Mouse (Mus musculus) stomach, postnatal 0 days (tissue): Measurements from ENCODE around the gene Adk. TPM values are rescaled to one million over a fixed set of nuclear protein-coding genes. Genes with fewer than 3 reads are reported as not detected.

Experiments
- ATAC-seq: fragments of 200-750 bp; cut with Nextera tagmentation; 2 replicates; pipeline ENCODE4 v1.8.0; 2017; ENCODE audit not compliant: low FRiP score, low TSS enrichment
- DNase-seq: peaks from one replicate; pipeline ENCODE4 v3.0.0-alpha.2; 2016; ENCODE audit warnings: low spot score
- H3K27ac ChIP-seq: fragments of 300-500 bp; sonication (generic); replicated peaks from 2 replicates; pipeline ENCODE4 v1.5.1; 2014; ENCODE audit warnings: mild to moderate bottlenecking, control low read depth
- H3K27me3 ChIP-seq: fragments of 300-500 bp; sonication (generic); 2 replicates; pipeline ENCODE4 v1.6.1; 2014; ENCODE audit warnings: low read length; ENCODE audit not compliant: control insufficient read depth, insufficient read depth
- H3K36me3 ChIP-seq: fragments of 300-500 bp; sonication (generic); 2 replicates; pipeline ENCODE4 v1.6.1; 2014; ENCODE audit warnings: low read length, mixed read lengths; ENCODE audit not compliant: control insufficient read depth, insufficient read depth
- H3K4me1 ChIP-seq: fragments of 300-500 bp; sonication (generic); replicated peaks from 2 replicates; pipeline ENCODE4 v1.6.1; 2014; ENCODE audit warnings: antibody characterized with exemption; ENCODE audit not compliant: control insufficient read depth, insufficient read depth
- H3K4me2 ChIP-seq: fragments of 300-500 bp; sonication (generic); replicated peaks from 2 replicates; pipeline ENCODE4 v1.6.1; 2014; ENCODE audit warnings: low read depth, mild to moderate bottlenecking, control low read depth, moderate library complexity
- H3K4me3 ChIP-seq: fragments of 300-500 bp; sonication (generic); 2 replicates; pipeline ENCODE4 v1.5.1; 2014; ENCODE audit warnings: low read depth, low read length, control low read depth
- H3K9ac ChIP-seq: fragments of 300-500 bp; sonication (generic); 2 replicates; pipeline ENCODE4 v1.6.1; 2014; ENCODE audit warnings: mild to moderate bottlenecking, low read length, control low read depth, mixed read lengths
- H3K9me3 ChIP-seq: fragments of 300-500 bp; sonication (generic); 2 replicates; pipeline ENCODE4 v1.6.1; 2016; ENCODE audit warnings: low read length; ENCODE audit not compliant: control insufficient read depth
- CTCF ChIP-seq: IDR thresholded peaks from 2 replicates; pipeline ENCODE4 v1.5.1; 2016; ENCODE audit warnings: antibody characterized with exemption, low read depth, mild to moderate bottlenecking, moderate library complexity
- EP300 ChIP-seq: optimal IDR thresholded peaks from 2 replicates; pipeline ENCODE3; 2016; ENCODE audit warnings: antibody characterized with exemption
- WGBS: fragments of 180-500 bp; shearing (Covaris S2); extraction: QIAGEN DNeasy Blood & Tissue Kit; methylation state at CpG from one replicate; pipeline ENCODE4 v1.1.7; 2014; 5-methylcytosine and 5-hydroxymethylcytosine counted together
- polyA plus RNA-seq: library from polyadenylated mRNA; unstranded; fragments of >200 nt; fragmentation: Nextera tagmentation; extraction: Ambion mirVana; gene quantifications from 2 replicates; pipeline ENCODE4 v1.2.1, GENCODE M21; 2015

Gene Adk
- polyA plus RNA-seq, 1 experiment from 2014 or later, result 106 TPM

DNA sequence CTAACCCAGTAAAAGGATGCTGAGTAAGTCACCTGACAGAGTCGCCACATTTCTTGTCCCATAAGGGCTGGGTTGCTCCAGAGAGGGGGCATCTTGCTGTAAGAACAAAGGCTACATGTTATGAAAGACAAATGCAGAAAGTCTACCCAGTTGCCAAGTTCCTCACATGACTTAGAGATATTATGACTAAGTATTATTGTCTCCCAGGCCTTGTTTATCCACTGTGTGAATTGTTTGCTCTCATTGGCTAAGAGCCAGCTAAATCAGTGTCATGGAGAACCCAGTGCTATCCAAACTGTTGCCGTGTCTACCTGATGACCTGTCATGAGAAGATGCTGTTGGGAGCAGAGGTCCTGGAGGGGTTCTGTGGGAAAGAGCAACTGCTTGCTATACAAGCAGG is 401.5 kb downstream of the Adk start:
- H3K4me2 ChIP-seq, result no peak overlapping the region
- ATAC-seq (peak; percentile 53; the same call in 1 of the 2 replicates), DNase-seq (no peak)
- H3K27ac ChIP-seq, result no peak overlapping the region
- TF ChIP-seq CTCF, result no peak
- TF ChIP-seq EP300, result no peak
- H3K9me3 ChIP-seq, result no peaks in the 10 kb centered on the region
- H3K27me3 ChIP-seq, result no peaks in the 10 kb centered on the region
- no peaks in the 10 kb centered on the region for H3K36me3 ChIP-seq
- WGBS, result 53% methylated on average over 2 of the region's 2 CpGs
- H3K9ac ChIP-seq, result no peak overlapping the region
- no peak overlapping the region for H3K4me3 ChIP-seq
- H3K4me1 ChIP-seq, result no peaks in the 10 kb centered on the region

DNA sequence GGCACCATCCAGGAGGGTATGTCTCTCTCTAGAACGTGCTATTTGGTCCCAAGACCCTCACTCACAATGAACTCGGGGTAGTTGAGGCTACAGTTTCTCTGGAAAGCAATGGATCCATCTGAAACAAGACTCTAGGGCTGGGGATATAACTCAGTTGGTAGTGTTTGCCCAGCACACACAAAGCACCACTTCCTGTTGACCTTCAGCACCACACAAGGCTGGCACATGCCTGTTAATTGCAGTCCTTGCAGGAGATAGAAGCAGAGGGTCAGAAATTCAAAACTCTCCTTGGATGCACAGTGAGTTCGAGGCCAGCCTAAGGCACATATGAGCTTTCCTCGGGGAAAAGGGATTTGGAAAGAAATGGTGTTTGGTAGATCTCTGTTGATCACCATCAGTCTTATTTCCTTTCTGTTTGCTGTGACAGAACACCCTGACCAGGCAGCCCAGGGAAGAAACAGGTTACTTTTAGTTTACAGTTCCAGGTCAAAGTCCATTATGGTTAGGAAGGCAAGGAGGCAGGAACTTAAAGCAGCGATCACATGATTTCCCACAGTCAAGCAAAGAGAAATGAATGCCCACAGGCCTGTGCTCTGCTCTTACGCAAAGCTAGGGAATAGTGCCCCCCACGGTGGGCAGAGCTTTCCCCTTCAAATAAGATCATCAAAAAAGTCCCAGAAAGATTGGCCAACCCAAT is 403.4 kb downstream of the Adk start:
- no peaks in the 10 kb centered on the region for H3K4me1 ChIP-seq
- no peak overlapping the region for H3K27ac ChIP-seq
- no peak overlapping the region for H3K4me2 ChIP-seq
- H3K4me3 ChIP-seq, result no peak overlapping the region
- no peaks in the 10 kb centered on the region for H3K27me3 ChIP-seq
- no peak overlapping the region for H3K9ac ChIP-seq
- H3K9me3 ChIP-seq, result no peaks in the 10 kb centered on the region
- DNase-seq (peak; percentile 47), ATAC-seq (peak; percentile 81)
- TF ChIP-seq EP300 (no peak), CTCF (no peak)
- 86% methylated on average over 7 of the region's 7 CpGs for WGBS
- H3K36me3 ChIP-seq, result no peaks in the 10 kb centered on the region

GRCm38 (mm10) chr14:21456526-21456925 is 404.2 kb downstream of the Adk start:
- Histone ChIP-seq H3K9ac (no peak overlapping the region), H3K27ac (no peak overlapping the region), H3K9me3 (no peaks in the 10 kb centered on the region), H3K4me3 (no peak overlapping the region), H3K27me3 (no peaks in the 10 kb centered on the region), H3K4me2 (no peak overlapping the region), H3K4me1 (no peaks in the 10 kb centered on the region), H3K36me3 (no peaks in the 10 kb centered on the region)
- ATAC-seq, result no peak
- DNase-seq, result no peak
- TF ChIP-seq EP300 (no peak), CTCF (no peak)

GRCm38 (mm10) chr14:21457876-21458275 is 405.5 kb downstream of the Adk start:
- no peak for TF ChIP-seq EP300
- no peak for TF ChIP-seq CTCF
- ATAC-seq, result no peak
- WGBS, result 78% methylated on average over 5 of the region's 5 CpGs
- DNase-seq, result no peak
- H3K27ac ChIP-seq, result no peak overlapping the region
- no peaks in the 10 kb centered on the region for H3K9me3 ChIP-seq
- H3K9ac ChIP-seq, result no peak overlapping the region
- H3K4me2 ChIP-seq, result no peak overlapping the region
- no peaks in the 10 kb centered on the region for H3K4me1 ChIP-seq
- H3K4me3 ChIP-seq, result no peak overlapping the region
- no peaks in the 10 kb centered on the region for H3K27me3 ChIP-seq
- H3K36me3 ChIP-seq, result no peaks in the 10 kb centered on the region

- H3K4me1 ChIP-seq, result no peaks in the 10 kb centered on the region
- no peak overlapping the region for H3K27ac ChIP-seq
- H3K27me3 ChIP-seq, result no peaks in the 10 kb centered on the region
- no peak overlapping the region for H3K9ac ChIP-seq
- no peak overlapping the region for H3K4me3 ChIP-seq
- WGBS, result 75% methylated on average over 7 of the region's 7 CpGs
- DNase-seq (no peak), ATAC-seq (no peak)
- no peaks in the 10 kb centered on the region for H3K9me3 ChIP-seq
- H3K4me2 ChIP-seq, result no peak overlapping the region
- no peaks in the 10 kb centered on the region for H3K36me3 ChIP-seq
- TF ChIP-seq CTCF (no peak), EP300 (no peak)
These were observed 406.3 kb downstream of the Adk start for GRCm38 (mm10) chr14:21458696-21459095.

GRCm38 (mm10) chr14:21459163-21459562 is 406.8 kb downstream of the Adk start:
- no peak overlapping the region for H3K27ac ChIP-seq
- TF ChIP-seq EP300 (no peak), CTCF (no peak)
- no peaks in the 10 kb centered on the region for H3K9me3 ChIP-seq
- 76% methylated on average over 4 of the region's 4 CpGs for WGBS
- H3K27me3 ChIP-seq, result no peaks in the 10 kb centered on the region
- H3K4me2 ChIP-seq, result no peak overlapping the region
- H3K4me3 ChIP-seq, result no peak overlapping the region
- H3K9ac ChIP-seq, result no peak overlapping the region
- H3K4me1 ChIP-seq, result no peaks in the 10 kb centered on the region
- DNase-seq (no peak), ATAC-seq (no peak)
- no peaks in the 10 kb centered on the region for H3K36me3 ChIP-seq
